Mouse (Mus musculus) hindbrain, embryonic 11.5 days (tissue): ENCODE data around the gene Klhl35. TPM values are rescaled to one million over a fixed set of nuclear protein-coding genes. Genes with fewer than 3 reads are reported as not detected.

Source experiments
- ATAC-seq: fragments of 200-750 bp; cut with Nextera tagmentation; 2 replicates; pipeline ENCODE4 v1.8.0; 2017; ENCODE audit warnings: mild to moderate bottlenecking, moderate TSS enrichment, moderate library complexity; ENCODE audit not compliant: low FRiP score
- DNase-seq: peaks from one replicate; pipeline ENCODE4 v3.0.0-alpha.2; 2015; ENCODE audit warnings: low spot score
- H3K27ac ChIP-seq: fragments of 300-500 bp; sonication (generic); 2 replicates; pipeline ENCODE4 v1.5.1; 2014; ENCODE audit warnings: mild to moderate bottlenecking, low read depth, low read length
- H3K27me3 ChIP-seq: fragments of 300-500 bp; sonication (generic); 2 replicates; pipeline ENCODE4 v1.6.1; 2014; ENCODE audit warnings: mild to moderate bottlenecking, low read length, moderate library complexity, mixed read lengths; ENCODE audit not compliant: control insufficient read depth, insufficient read depth
- H3K36me3 ChIP-seq: fragments of 300-500 bp; sonication (generic); 2 replicates; pipeline ENCODE4 v1.6.1; 2014; ENCODE audit warnings: mild to moderate bottlenecking, low read length, moderate library complexity, mixed read lengths; ENCODE audit not compliant: control insufficient read depth, insufficient read depth
- H3K4me1 ChIP-seq: fragments of 300-500 bp; sonication (generic); replicated peaks from 2 replicates; pipeline ENCODE4 v1.6.1; 2014; ENCODE audit warnings: low read length, mixed read lengths; ENCODE audit not compliant: control insufficient read depth, insufficient read depth
- H3K4me2 ChIP-seq: fragments of 300-500 bp; sonication (generic); replicated peaks from 2 replicates; pipeline ENCODE4 v1.6.1; 2014; ENCODE audit warnings: mild to moderate bottlenecking, low read depth, low read length
- H3K4me3 ChIP-seq: fragments of 300-500 bp; sonication (generic); 2 replicates; pipeline ENCODE4 v1.5.1; 2014; ENCODE audit warnings: low read depth, low read length
- H3K9ac ChIP-seq: fragments of 300-500 bp; sonication (generic); 2 replicates; pipeline ENCODE4 v1.6.1; 2014; ENCODE audit warnings: low read depth, low read length
- H3K9me3 ChIP-seq: fragments of 300-500 bp; sonication (generic); 2 replicates; pipeline ENCODE4 v1.6.1; 2016; ENCODE audit warnings: low read length; ENCODE audit not compliant: control insufficient read depth
- WGBS: fragments of 180-500 bp; shearing (Covaris S2); extraction: QIAGEN DNeasy Blood & Tissue Kit; methylation state at CpG from one replicate; pipeline ENCODE4 v1.1.7; 2014; 5-methylcytosine and 5-hydroxymethylcytosine counted together
- polyA plus RNA-seq: library from polyadenylated mRNA; unstranded; fragments of >200 nt; fragmentation: Nextera tagmentation; extraction: Ambion mirVana; gene quantifications from 2 replicates; pipeline ENCODE4 v1.2.1, GENCODE M21; 2014

The Klhl35 gene
- polyA plus RNA-seq, 1 experiment from 2014 or later, result 30.3 TPM

GRCm38 (mm10) chr7:99516814-99517157, 51.0 kb downstream of the Klhl35 start:
- H3K27ac ChIP-seq, result no peak overlapping the region
- H3K9ac ChIP-seq, result no peak overlapping the region
- H3K36me3 ChIP-seq, result no peaks in the 10 kb centered on the region
- no peak for ATAC-seq
- no peaks in the 10 kb centered on the region for H3K9me3 ChIP-seq
- 76% methylated on average over 3 of the region's 3 CpGs for WGBS
- no peaks in the 10 kb centered on the region for H3K27me3 ChIP-seq
- no peaks in the 10 kb centered on the region for H3K4me1 ChIP-seq
- no peak overlapping the region for H3K4me3 ChIP-seq
- no peak for DNase-seq
- no peak overlapping the region for H3K4me2 ChIP-seq

GRCm38 (mm10) chr7:99518954-99519644, 53.3 kb downstream of the Klhl35 start:
- no peak for ATAC-seq
- Histone ChIP-seq H3K27me3 (no peaks in the 10 kb centered on the region), H3K9me3 (no peaks in the 10 kb centered on the region), H3K4me3 (no peak overlapping the region), H3K4me1 (no peaks in the 10 kb centered on the region), H3K27ac (no peak overlapping the region), H3K36me3 (no peaks in the 10 kb centered on the region), H3K4me2 (no peak overlapping the region), H3K9ac (no peak overlapping the region)
- no peak for DNase-seq
- 64% methylated on average over 4 of the region's 4 CpGs for WGBS

- Histone ChIP-seq H3K9me3 (no peaks in the 10 kb centered on the region), H3K36me3 (no peaks in the 10 kb centered on the region), H3K4me3 (no peak overlapping the region), H3K4me1 (no peaks in the 10 kb centered on the region), H3K27me3 (no peaks in the 10 kb centered on the region), H3K27ac (no peak overlapping the region), H3K4me2 (no peak overlapping the region), H3K9ac (no peak overlapping the region)
- WGBS, result 84% methylated on average over 8 of the region's 8 CpGs
- DNase-seq (no peak), ATAC-seq (no peak)
Observed at GRCm38 (mm10) chr7:99523121-99523520, 57.3 kb downstream of the Klhl35 start.

Other genes with a start within 250 kb of the Klhl35 start
- 11.1 and 14.5 TPM in 2 replicates for gene Mogat2, start 227.4 kb upstream of the Klhl35 start, polyA plus RNA-seq
- gene Map6, start 198.6 kb upstream of the Klhl35 start, polyA plus RNA-seq, result 49.6 and 51.8 TPM in 2 replicates
- 245 and 269 TPM in 2 replicates for gene Serpinh1, start 112.8 kb upstream of the Klhl35 start, polyA plus RNA-seq
- gene Gdpd5, start 84.6 kb upstream of the Klhl35 start, polyA plus RNA-seq, result 23.0 and 25.9 TPM in 2 replicates
- gene Rps3, start 17.7 kb downstream of the Klhl35 start, polyA plus RNA-seq, result 696 and 707 TPM in 2 replicates
- 4.5 and 5.4 TPM in 2 replicates for gene Arrb1, start 69.5 kb downstream of the Klhl35 start, polyA plus RNA-seq
- 0.63 and 0.73 TPM in 2 replicates for gene Tpbgl, start 161.1 kb downstream of the Klhl35 start, polyA plus RNA-seq
- gene Slco2b1, start 245.3 kb downstream of the Klhl35 start, polyA plus RNA-seq, result 2.1 and 2.4 TPM in 2 replicates